Mouse (Mus musculus) liver, postnatal 0 days (tissue): ENCODE data around the gene P2rx1. TPM values are rescaled to one million over a fixed set of nuclear protein-coding genes. Genes with fewer than 3 reads are reported as not detected.
A peak's percentile ranks its signal among the peaks of the same experiment; 100 is the strongest.

Source experiments
- ATAC-seq: fragments of 200-750 bp; cut with Nextera tagmentation; 2 replicates; pipeline ENCODE4 v1.8.0; 2017; ENCODE audit warnings: mild to moderate bottlenecking, moderate library complexity
- DNase-seq: peaks from one replicate; pipeline ENCODE4 v3.0.0-alpha.2; 2016
- H3K27ac ChIP-seq: fragments of 300-500 bp; sonication (generic); 2 replicates; pipeline ENCODE4 v1.5.1; 2014; ENCODE audit warnings: antibody characterized with exemption, moderate library complexity, mild to moderate bottlenecking, low read depth
- H3K27me3 ChIP-seq: fragments of 300-500 bp; sonication (generic); 2 replicates; pipeline ENCODE4 v1.6.1; 2014; ENCODE audit warnings: low read length, control low read depth, mixed read lengths; ENCODE audit not compliant: insufficient read depth
- H3K36me3 ChIP-seq: fragments of 300-500 bp; sonication (generic); replicated peaks from 2 replicates; pipeline ENCODE4 v1.6.1; 2014; ENCODE audit warnings: mild to moderate bottlenecking, control low read depth, low read length, moderate library complexity, mixed read lengths; ENCODE audit not compliant: insufficient read depth
- H3K4me1 ChIP-seq: fragments of 300-500 bp; sonication (generic); 2 replicates; pipeline ENCODE4 v1.6.1; 2014; ENCODE audit warnings: antibody characterized with exemption, mild to moderate bottlenecking, control low read depth; ENCODE audit not compliant: insufficient read depth
- H3K4me2 ChIP-seq: fragments of 300-500 bp; sonication (generic); 2 replicates; pipeline ENCODE4 v1.6.1; 2014; ENCODE audit warnings: low read depth, mild to moderate bottlenecking, low read length, moderate library complexity, mixed read lengths
- H3K4me3 ChIP-seq: fragments of 300-500 bp; sonication (generic); 2 replicates; pipeline ENCODE4 v1.5.1; 2014; ENCODE audit warnings: low read depth, low read length
- H3K9ac ChIP-seq: fragments of 300-500 bp; sonication (generic); replicated peaks from 2 replicates; pipeline ENCODE4 v1.6.1; 2014; ENCODE audit warnings: mild to moderate bottlenecking, moderate library complexity
- H3K9me3 ChIP-seq: fragments of 300-500 bp; sonication (generic); 2 replicates; pipeline ENCODE4 v1.6.1; 2016; ENCODE audit warnings: mild to moderate bottlenecking, control low read depth, low read length, mixed read lengths
- CTCF ChIP-seq: sonication (generic); IDR thresholded peaks from 2 replicates; pipeline ENCODE4 v1.5.1; 2016; ENCODE audit warnings: antibody characterized with exemption, low read depth
- EP300 ChIP-seq: IDR thresholded peaks from 2 replicates; pipeline ENCODE4 v1.6.1; 2016; ENCODE audit warnings: antibody characterized with exemption, low read depth, mild to moderate bottlenecking
- WGBS: fragments of 180-500 bp; shearing (Covaris S2); extraction: QIAGEN DNeasy Blood & Tissue Kit; methylation state at CpG from one replicate; pipeline ENCODE4 v1.1.7; 2014; ENCODE audit not compliant: insufficient replicate concordance; 5-methylcytosine and 5-hydroxymethylcytosine counted together
- polyA plus RNA-seq: library from polyadenylated mRNA; unstranded; fragments of >200 nt; fragmentation: Nextera tagmentation; extraction: Ambion mirVana; gene quantifications from 2 replicates; pipeline ENCODE4 v1.2.1, GENCODE M21; 2015

Gene P2rx1
- polyA plus RNA-seq, 1 experiment from 2014 or later = 7.9 TPM

- Histone ChIP-seq H3K4me2 (no peak overlapping the region), H3K27ac (no peak overlapping the region), H3K4me1 (peaks cover 14% of the 10 kb centered on the region), H3K4me3 (no peak overlapping the region), H3K9me3 (no peaks in the 10 kb centered on the region), H3K36me3 (no peaks in the 10 kb centered on the region), H3K27me3 (peaks cover 31% of the 10 kb centered on the region), H3K9ac (no peak overlapping the region)
- no peak for TF ChIP-seq EP300
- TF ChIP-seq CTCF = no peak
- 66% methylated on average over 6 of the region's 6 CpGs for WGBS
- no peak for DNase-seq
- ATAC-seq = no peak
Measured at GRCm38 (mm10) chr11:73016103-73016420, 17.2 kb downstream of the P2rx1 start.

GRCm38 (mm10) chr11:73018471-73019146, 19.7 kb downstream of the P2rx1 start, which contains the start of gene Camkk1:
TSS of gene Camkk1 (plus strand) at chr11:73019008.
- peak; percentile 89 for DNase-seq
- 1% methylated on average over 44 of the region's 57 CpGs for WGBS
- Histone ChIP-seq H3K9me3 (no peaks in the 10 kb centered on the region), H3K27me3 (peaks cover 31% of the 10 kb centered on the region), H3K4me3 (peak within 1 kb of the TSS; percentile 61), H3K4me1 (peaks cover 14% of the 10 kb centered on the region), H3K9ac (peak within 1 kb of the TSS; percentile 59), H3K4me2 (peak within 1 kb of the TSS; percentile 99), H3K36me3 (no peaks in the 10 kb centered on the region), H3K27ac (no peak within 1 kb of the TSS)
- TF ChIP-seq CTCF = no peak
- TF ChIP-seq EP300 = no peak
- ATAC-seq = peak; percentile 96

GRCm38 (mm10) chr11:73019147-73019795, 20.4 kb downstream of the P2rx1 start:
- Histone ChIP-seq H3K27ac (no peak overlapping the region), H3K4me1 (peaks cover 20% of the 10 kb centered on the region), H3K27me3 (peaks cover 31% of the 10 kb centered on the region), H3K36me3 (no peaks in the 10 kb centered on the region), H3K4me2 (peak overlapping the region; percentile 99), H3K4me3 (peak overlapping the region; percentile 61), H3K9me3 (no peaks in the 10 kb centered on the region), H3K9ac (peak overlapping the region; percentile 59)
- TF ChIP-seq CTCF = no peak
- TF ChIP-seq EP300 = no peak
- 1% methylated on average over 46 of the region's 46 CpGs for WGBS
- peak; percentile 55 for DNase-seq
- ATAC-seq = peak; percentile 26

GRCm38 (mm10) chr11:73020953-73021800, 22.3 kb downstream of the P2rx1 start:
- no peak overlapping the region for H3K9ac ChIP-seq
- no peak overlapping the region for H3K4me2 ChIP-seq
- H3K27me3 ChIP-seq = peaks cover 31% of the 10 kb centered on the region
- TF ChIP-seq CTCF (no peak), EP300 (no peak)
- no peaks in the 10 kb centered on the region for H3K36me3 ChIP-seq
- ATAC-seq (no peak), DNase-seq (no peak)
- peaks cover 29% of the 10 kb centered on the region for H3K4me1 ChIP-seq
- no peak overlapping the region for H3K4me3 ChIP-seq
- WGBS = 74% methylated on average over 7 of the region's 7 CpGs
- H3K9me3 ChIP-seq = no peaks in the 10 kb centered on the region
- H3K27ac ChIP-seq = no peak overlapping the region

- Histone ChIP-seq H3K27ac (no peak overlapping the region), H3K36me3 (no peaks in the 10 kb centered on the region), H3K9ac (no peak overlapping the region), H3K4me1 (peaks cover 29% of the 10 kb centered on the region), H3K4me2 (no peak overlapping the region), H3K9me3 (no peaks in the 10 kb centered on the region), H3K27me3 (peaks cover 19% of the 10 kb centered on the region), H3K4me3 (no peak overlapping the region)
- ATAC-seq = no peak
- 70% methylated on average over 9 of the region's 9 CpGs for WGBS
- no peak for DNase-seq
- TF ChIP-seq EP300 (no peak), CTCF (no peak)
Measured at GRCm38 (mm10) chr11:73023099-73023498, 24.2 kb downstream of the P2rx1 start.

- H3K9ac ChIP-seq = no peak overlapping the region
- DNase-seq (no peak), ATAC-seq (no peak)
- 40% methylated on average over 4 of the region's 4 CpGs for WGBS
- H3K27ac ChIP-seq = peak overlapping the region; percentile 53
- peaks cover 27% of the 10 kb centered on the region for H3K4me1 ChIP-seq
- H3K4me3 ChIP-seq = no peak overlapping the region
- H3K9me3 ChIP-seq = no peaks in the 10 kb centered on the region
- no peaks in the 10 kb centered on the region for H3K36me3 ChIP-seq
- TF ChIP-seq CTCF = no peak
- no peak for TF ChIP-seq EP300
- H3K27me3 ChIP-seq = peaks cover 15% of the 10 kb centered on the region
- peak overlapping the region; percentile 45 for H3K4me2 ChIP-seq
Measured at GRCm38 (mm10) chr11:73023827-73024226, 24.9 kb downstream of the P2rx1 start.
